Mouse (Mus musculus) cerebellum, postnatal 10 days (tissue): ENCODE data around the gene Fmnl2.
A peak's percentile ranks its signal among the peaks of the same experiment; 100 is the strongest.

Source experiments
- DNase-seq, 2 experiments: peaks; one replicate each; pipeline ENCODE4 v3.0.0; 2021; ENCODE audit warnings: mixed read lengths in 2 of 2

Gene Fmnl2

GRCm38 (mm10) chr2:52915536-52915935 is 57.9 kb downstream of the Fmnl2 start:
- DNase-seq, result no peak

- no peak for DNase-seq
These were observed 60.4 kb downstream of the Fmnl2 start for GRCm38 (mm10) chr2:52918094-52918493.

GRCm38 (mm10) chr2:52920701-52921435 is 63.2 kb downstream of the Fmnl2 start:
- DNase-seq, result no peak

GRCm38 (mm10) chr2:52925062-52925461 is 67.4 kb downstream of the Fmnl2 start:
- no peak for DNase-seq

GRCm38 (mm10) chr2:52927381-52927780 is 69.7 kb downstream of the Fmnl2 start:
- DNase-seq, result no peak

GRCm38 (mm10) chr2:52927858-52928301 is 70.2 kb downstream of the Fmnl2 start:
- peak; percentile 36 to 59 for DNase-seq

- DNase-seq, result no peak
These were observed 70.7 kb downstream of the Fmnl2 start for GRCm38 (mm10) chr2:52928401-52928800.

- peak; percentile 89 to 93 for DNase-seq
These were observed 72.6 kb downstream of the Fmnl2 start for GRCm38 (mm10) chr2:52930106-52930868.

GRCm38 (mm10) chr2:52931315-52931714 is 73.7 kb downstream of the Fmnl2 start:
- DNase-seq, result no peak

GRCm38 (mm10) chr2:52935906-52936305 is 78.2 kb downstream of the Fmnl2 start:
- DNase-seq, result no peak

- DNase-seq, result no peak
These were observed 80.9 kb downstream of the Fmnl2 start for GRCm38 (mm10) chr2:52938351-52939074.

GRCm38 (mm10) chr2:52943644-52944423 is 86.2 kb downstream of the Fmnl2 start:
- DNase-seq, result peak; percentile 29 to 47

- DNase-seq, result no peak
These were observed 86.9 kb downstream of the Fmnl2 start for GRCm38 (mm10) chr2:52944594-52944993.

GRCm38 (mm10) chr2:52946074-52946473 is 88.4 kb downstream of the Fmnl2 start:
- no peak for DNase-seq

- peak; percentile 43 to 50 for DNase-seq
These were observed 89.0 kb downstream of the Fmnl2 start for GRCm38 (mm10) chr2:52946524-52947186.

GRCm38 (mm10) chr2:52948406-52948805 is 90.7 kb downstream of the Fmnl2 start:
- DNase-seq, result no peak

GRCm38 (mm10) chr2:52949556-52949955 is 91.9 kb downstream of the Fmnl2 start:
- no peak for DNase-seq

GRCm38 (mm10) chr2:52950226-52950625 is 92.6 kb downstream of the Fmnl2 start:
- no peak for DNase-seq

- DNase-seq, result no peak
These were observed 94.6 kb downstream of the Fmnl2 start for GRCm38 (mm10) chr2:52952202-52952730.

- peak; percentile 64 to 75 for DNase-seq
These were observed 97.4 kb downstream of the Fmnl2 start for GRCm38 (mm10) chr2:52955090-52955489.

GRCm38 (mm10) chr2:52955831-52956230 is 98.2 kb downstream of the Fmnl2 start:
- no peak for DNase-seq
